Mouse (Mus musculus) MEL (cell line): Measurements from ENCODE around the gene 7530416G11Rik. TPM values are rescaled to one million over a fixed set of nuclear protein-coding genes. Genes with fewer than 3 reads are reported as not detected.

ENCODE experiments used
- DNase-seq: peaks from one replicate; pipeline ENCODE4 v3.0.0; 2011; ENCODE audit warnings: low read depth, low spot score
- H3K27ac ChIP-seq: 2 replicates; pipeline ENCODE4 v1.5.1; 2012; ENCODE audit warnings: low read depth, mild to moderate bottlenecking, control low read depth, low read length, moderate library complexity; ENCODE audit not compliant: control insufficient read depth
- H3K27me3 ChIP-seq, 2 experiments: fragments of 150-350 bp in 1 of 2; sonication (generic) in 1 of 2; 2 replicates each; pipeline ENCODE4 v1.6.1; 2012; ENCODE audit warnings: low read length in 2 of 2, mild to moderate bottlenecking in 2 of 2, improper control_type of control experiment in 1 of 2, moderate library complexity in 1 of 2; ENCODE audit not compliant: insufficient read depth in 2 of 2, control insufficient read depth in 1 of 2
- H3K36me3 ChIP-seq, 2 experiments: 2 replicates each; pipeline ENCODE4 v1.6.1; 2012 to 2014; ENCODE audit warnings: low read length in 2 of 2, improper control_type of control experiment in 1 of 2, inconsistent platforms in 1 of 2, mild to moderate bottlenecking in 1 of 2; ENCODE audit not compliant: insufficient read depth in 2 of 2, control insufficient read depth in 1 of 2
- H3K4me1 ChIP-seq, 2 experiments: fragments of 150-350 bp in 1 of 2; sonication (generic) in 1 of 2; 2 replicates each; pipeline ENCODE4 v1.6.1; 2012; ENCODE audit warnings: low read length in 2 of 2, improper control_type of control experiment in 1 of 2, mild to moderate bottlenecking in 1 of 2; ENCODE audit not compliant: insufficient read depth in 2 of 2, control insufficient read depth in 1 of 2
- H3K4me3 ChIP-seq, 2 experiments: fragments of 150-350 bp in 1 of 2; sonication (generic) in 1 of 2; 2 replicates each; pipeline ENCODE4 v1.5.1; 2012; ENCODE audit warnings: low read depth in 2 of 2, low read length in 2 of 2, mild to moderate bottlenecking in 2 of 2, moderate library complexity in 2 of 2, control low read depth in 1 of 2, improper control_type of control experiment in 1 of 2; ENCODE audit not compliant: control insufficient read depth in 1 of 2, insufficient read depth in 1 of 2
- H3K79me2 ChIP-seq: 2 replicates; pipeline ENCODE4 v1.6.1; 2012; ENCODE audit warnings: mild to moderate bottlenecking, low read length, moderate library complexity; ENCODE audit not compliant: control insufficient read depth, poor library complexity, insufficient read depth
- H3K9ac ChIP-seq: 2 replicates; pipeline ENCODE4 v1.6.1; 2012; ENCODE audit warnings: low read depth, mild to moderate bottlenecking, control low read depth, low read length, moderate library complexity; ENCODE audit not compliant: control insufficient read depth, poor library complexity, severe bottlenecking
- H3K9me3 ChIP-seq: fragments of 150-350 bp; sonication (generic); replicated peaks from 2 replicates; pipeline ENCODE4 v1.6.1; 2012; ENCODE audit warnings: mild to moderate bottlenecking, low read length, improper control_type of control experiment, moderate library complexity; ENCODE audit not compliant: insufficient read depth
- BHLHE40 ChIP-seq: IDR thresholded peaks from 2 replicates; pipeline ENCODE4 v1.6.1; 2012; ENCODE audit warnings: low read depth, mild to moderate bottlenecking, inconsistent platforms, low read length, improper control_type of control experiment, borderline replicate concordance
- CHD1 ChIP-seq: IDR thresholded peaks from 2 replicates; pipeline ENCODE4 v1.6.1; 2012; ENCODE audit warnings: low read depth, mild to moderate bottlenecking, inconsistent platforms, low read length, improper control_type of control experiment
- CHD2 ChIP-seq: IDR thresholded peaks from 2 replicates; pipeline ENCODE4 v1.6.1; 2011; ENCODE audit warnings: low read length, improper control_type of control experiment
- E2F4 ChIP-seq: IDR thresholded peaks from 2 replicates; pipeline ENCODE4 v1.6.1; 2011; ENCODE audit warnings: low read depth, low read length, improper control_type of control experiment, borderline replicate concordance
- ELF1 ChIP-seq: IDR thresholded peaks from 2 replicates; pipeline ENCODE4 v1.6.1; 2014; ENCODE audit warnings: low read depth, mild to moderate bottlenecking, inconsistent platforms, low read length, improper control_type of control experiment, moderate library complexity
- EP300 ChIP-seq, 2 experiments: IDR thresholded peaks; 2 replicates each; pipeline ENCODE4 v1.6.1; 2011; ENCODE audit warnings: improper control_type of control experiment in 2 of 2, low read length in 2 of 2, low read depth in 1 of 2, mild to moderate bottlenecking in 1 of 2
- ETS1 ChIP-seq: IDR thresholded peaks from 2 replicates; pipeline ENCODE4 v1.6.1; 2012; ENCODE audit warnings: low read depth, mild to moderate bottlenecking, inconsistent platforms, low read length, improper control_type of control experiment, moderate library complexity
- HCFC1 ChIP-seq: IDR thresholded peaks from 2 replicates; pipeline ENCODE4 v1.6.1; 2012; ENCODE audit warnings: low read depth, mild to moderate bottlenecking, inconsistent platforms, low read length, improper control_type of control experiment, moderate library complexity
- JUND ChIP-seq: IDR thresholded peaks from 2 replicates; pipeline ENCODE4 v1.6.1; 2011; ENCODE audit warnings: low read depth, mild to moderate bottlenecking, improper control_type of control experiment, low read length
- KAT2A ChIP-seq: conservative IDR thresholded peaks from 2 replicates; pipeline ENCODE4 v1.6.1; 2012; ENCODE audit warnings: low read depth, low read length, improper control_type of control experiment, inconsistent platforms
- MAZ ChIP-seq: IDR thresholded peaks from 2 replicates; pipeline ENCODE4 v1.6.1; 2012; ENCODE audit warnings: low read depth, mild to moderate bottlenecking, inconsistent platforms, low read length, improper control_type of control experiment
- MEF2A ChIP-seq: IDR thresholded peaks from 2 replicates; pipeline ENCODE4 v1.6.1; 2014; ENCODE audit warnings: low read depth, mild to moderate bottlenecking, inconsistent platforms, low read length, improper control_type of control experiment; ENCODE audit not compliant: poor library complexity, insufficient replicate concordance, severe bottlenecking; ENCODE audit errors: extremely low read depth
- MXI1 ChIP-seq: IDR thresholded peaks from 2 replicates; pipeline ENCODE4 v1.6.1; 2011; ENCODE audit warnings: mild to moderate bottlenecking, low read depth, low read length, improper control_type of control experiment
- MYB ChIP-seq: IDR thresholded peaks from 2 replicates; pipeline ENCODE4 v1.6.1; 2011; ENCODE audit warnings: mild to moderate bottlenecking, low read depth, low read length, improper control_type of control experiment
- NELFE ChIP-seq: IDR thresholded peaks from 2 replicates; pipeline ENCODE4 v1.6.1; 2011; ENCODE audit warnings: low read depth, low read length, improper control_type of control experiment
- NRF1 ChIP-seq: IDR thresholded peaks from 2 replicates; pipeline ENCODE4 v1.6.1; 2014; ENCODE audit warnings: low read depth, mild to moderate bottlenecking, inconsistent platforms, low read length, improper control_type of control experiment, moderate library complexity; ENCODE audit not compliant: poor library complexity, insufficient read depth, severe bottlenecking
- POLR2A ChIP-seq, 2 experiments: IDR thresholded peaks; 2 replicates each; pipeline ENCODE4 v1.6.1; 2011 to 2012; ENCODE audit warnings: low read length in 2 of 2, mild to moderate bottlenecking in 2 of 2, control low read depth in 1 of 2, improper control_type of control experiment in 1 of 2, low read depth in 1 of 2, moderate library complexity in 1 of 2; ENCODE audit not compliant: control insufficient read depth in 1 of 2, insufficient read depth in 1 of 2, poor library complexity in 1 of 2
- POLR2AphosphoS2 ChIP-seq: IDR thresholded peaks from 2 replicates; pipeline ENCODE4 v1.6.1; 2011; ENCODE audit warnings: low read length, improper control_type of control experiment
- SMC3 ChIP-seq: IDR thresholded peaks from 2 replicates; pipeline ENCODE4 v1.6.1; 2011; ENCODE audit warnings: low read depth, low read length, improper control_type of control experiment
- TAL1 ChIP-seq: IDR thresholded peaks from 2 replicates; pipeline ENCODE4 v1.6.1; 2012; ENCODE audit warnings: mild to moderate bottlenecking, inconsistent platforms, low read length, moderate library complexity, mixed read lengths
- TCF12 ChIP-seq: IDR thresholded peaks from 2 replicates; pipeline ENCODE4 v1.6.1; 2014; ENCODE audit warnings: low read depth, mild to moderate bottlenecking, inconsistent platforms, low read length, improper control_type of control experiment, moderate library complexity
- UBTF ChIP-seq: IDR thresholded peaks from 2 replicates; pipeline ENCODE4 v1.6.1; 2012; ENCODE audit warnings: low read depth, mild to moderate bottlenecking, inconsistent platforms, low read length, improper control_type of control experiment, moderate library complexity, borderline replicate concordance; ENCODE audit not compliant: insufficient read depth
- USF1 ChIP-seq: IDR thresholded peaks from 2 replicates; pipeline ENCODE4 v1.6.1; 2014; ENCODE audit warnings: low read depth, mild to moderate bottlenecking, inconsistent platforms, low read length, improper control_type of control experiment, moderate library complexity
- USF2 ChIP-seq, 2 experiments: IDR thresholded peaks; 2 replicates each; pipeline ENCODE4 v1.6.1; 2011 to 2012; ENCODE audit warnings: improper control_type of control experiment in 2 of 2, low read length in 2 of 2, borderline replicate concordance in 1 of 2, inconsistent platforms in 1 of 2, low read depth in 1 of 2, mild to moderate bottlenecking in 1 of 2; ENCODE audit not compliant: insufficient read depth in 1 of 2
- ZC3H11A ChIP-seq: IDR thresholded peaks from 2 replicates; pipeline ENCODE4 v1.6.1; 2012; ENCODE audit warnings: low read depth, mild to moderate bottlenecking, inconsistent platforms, low read length, improper control_type of control experiment
- ZKSCAN1 ChIP-seq: IDR thresholded peaks from 2 replicates; pipeline ENCODE4 v1.6.1; 2012; ENCODE audit warnings: low read depth, mild to moderate bottlenecking, inconsistent platforms, low read length, improper control_type of control experiment, moderate library complexity
- ZNF384 ChIP-seq: IDR thresholded peaks from 2 replicates; pipeline ENCODE4 v1.6.1; 2012; ENCODE audit warnings: low read depth, mild to moderate bottlenecking, inconsistent platforms, low read length, improper control_type of control experiment
- polyA plus RNA-seq, 2 experiments: library from polyadenylated mRNA; stranded (reverse) in 1 of 2; unstranded in 1 of 2; fragments of >175 nt in 1 of 2; fragments of >200 nt in 1 of 2; gene quantifications; 2 replicates each; pipeline versions ENCODE4 v1.2.1 to v1.2.4; 2012; ENCODE audit warnings: low replicate concordance in 2 of 2, low read depth in 1 of 2; ENCODE audit not compliant: insufficient read length in 2 of 2, insufficient read depth in 1 of 2, missing spikeins in 1 of 2
- total RNA-seq: library from RNA; depleted of rRNA; stranded (reverse); fragments of 300-350 nt; gene quantifications from 2 replicates; pipeline ENCODE4 v1.2.3, GENCODE M21; 2012

The 7530416G11Rik gene
- total and polyA plus RNA-seq, 3 experiments, result not detected

DNA sequence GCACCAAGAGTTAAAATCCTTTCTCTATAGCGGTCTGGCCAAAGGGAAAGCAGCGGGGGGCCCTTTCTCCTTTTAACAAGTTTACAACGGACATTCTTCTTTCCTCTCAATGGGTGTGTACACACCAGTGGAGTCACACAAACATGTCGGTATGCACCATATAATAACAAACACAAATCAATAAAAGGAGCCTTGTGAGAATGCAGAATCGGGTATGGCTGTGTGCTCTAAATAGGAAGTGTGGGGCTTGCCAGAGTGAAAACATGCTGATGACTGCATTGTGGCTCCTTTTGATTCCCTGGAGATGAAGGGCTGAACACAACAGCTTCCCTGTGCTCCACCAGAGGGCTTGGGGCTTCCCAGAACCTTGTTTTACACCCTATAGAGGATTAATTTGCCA is 38.8 kb downstream of the 7530416G11Rik start:
- no peaks in the 10 kb centered on the region for H3K9me3 ChIP-seq
- H3K4me1 ChIP-seq, result no peaks in the 10 kb centered on the region
- no peaks in the 10 kb centered on the region for H3K36me3 ChIP-seq
- H3K79me2 ChIP-seq, result no peaks in the 10 kb centered on the region
- H3K27me3 ChIP-seq, result no peaks in the 10 kb centered on the region
- DNase-seq, result no peak
- H3K27ac ChIP-seq, result no peak overlapping the region
- H3K9ac ChIP-seq, result no peak overlapping the region
- TF ChIP-seq ETS1, result no peak
- no peak for TF ChIP-seq NELFE
- no peak for TF ChIP-seq MAZ
- TF ChIP-seq USF1, result no peak
- TF ChIP-seq CHD2, result no peak
- no peak for TF ChIP-seq SMC3
- no peak for TF ChIP-seq NRF1
- TF ChIP-seq ZKSCAN1, result no peak
- no peak for TF ChIP-seq POLR2AphosphoS2
- TF ChIP-seq MEF2A, result no peak
- TF ChIP-seq BHLHE40, result no peak
- no peak for TF ChIP-seq POLR2A (IDR thresholded peaks at IDR 0.05; ENCODE audit: control insufficient read depth in 1 of 2, insufficient read depth in 1 of 2, low read depth in 1 of 2, low read length in 2 of 2, poor library complexity in 1 of 2)
- no peak for TF ChIP-seq CHD1
- TF ChIP-seq MYB, result no peak
- no peak overlapping the region for H3K4me3 ChIP-seq

DNA sequence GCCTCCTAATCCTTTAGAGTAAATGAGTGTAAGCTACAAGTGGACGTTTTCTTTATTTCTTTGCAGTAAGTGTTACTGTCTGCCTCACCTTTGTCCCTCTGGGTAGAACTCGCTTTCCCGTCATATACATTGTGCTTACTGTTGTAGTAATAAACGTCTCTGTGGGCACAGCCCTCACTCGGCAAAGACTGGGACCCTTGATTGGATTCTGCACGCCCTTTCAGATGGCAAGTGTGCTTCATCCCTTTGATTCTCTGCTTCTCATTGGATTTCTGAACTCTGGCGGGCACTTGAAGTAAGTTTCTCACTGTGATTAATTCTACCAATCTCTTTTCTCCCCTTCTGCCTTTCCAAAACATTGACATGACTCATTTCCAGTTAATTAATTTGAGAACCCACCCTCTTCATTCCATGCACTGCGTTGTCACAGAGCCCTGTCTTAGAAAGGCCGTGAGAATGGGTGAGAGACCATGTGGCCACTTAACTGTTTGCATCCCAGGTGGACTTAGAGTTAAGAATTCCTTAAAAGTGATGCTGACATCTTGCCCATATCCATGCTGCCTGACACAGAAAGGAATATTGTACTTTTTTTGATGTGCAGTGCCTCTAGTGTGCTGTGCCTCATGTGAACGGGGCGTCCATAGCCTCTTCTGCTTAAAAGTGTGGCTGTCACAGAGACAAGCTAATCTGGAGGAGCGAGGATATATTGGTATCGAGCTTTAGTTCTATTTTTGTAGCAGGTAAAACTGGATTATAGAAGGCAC is 39.8 kb downstream of the 7530416G11Rik start:
- Histone ChIP-seq H3K9ac (no peak overlapping the region), H3K27me3 (no peaks in the 10 kb centered on the region), H3K4me3 (no peak overlapping the region), H3K9me3 (no peaks in the 10 kb centered on the region), H3K36me3 (no peaks in the 10 kb centered on the region), H3K27ac (no peak overlapping the region), H3K79me2 (no peaks in the 10 kb centered on the region), H3K4me1 (no peaks in the 10 kb centered on the region)
- DNase-seq, result no peak
- TF ChIP-seq TCF12 (no peak), EP300 (IDR thresholded peaks at IDR 0.05; ENCODE audit: low read depth in 1 of 2, low read length in 2 of 2) (no peak), ZC3H11A (no peak), ZNF384 (no peak), POLR2A (IDR thresholded peaks at IDR 0.05; ENCODE audit: control insufficient read depth in 1 of 2, insufficient read depth in 1 of 2, low read depth in 1 of 2, low read length in 2 of 2, poor library complexity in 1 of 2) (no peak), KAT2A (no peak), USF2 (IDR thresholded peaks at IDR 0.05; ENCODE audit: borderline replicate concordance in 1 of 2, insufficient read depth in 1 of 2, low read depth in 1 of 2, low read length in 2 of 2) (no peak), MXI1 (no peak), HCFC1 (no peak), E2F4 (no peak), ETS1 (no peak), JUND (no peak), CHD1 (no peak), USF1 (no peak), TAL1 (no peak), UBTF (no peak), ELF1 (no peak), MEF2A (no peak)
